Mouse (Mus musculus) forebrain, embryonic 14.5 days (tissue): Measurements from ENCODE around the gene Gpsm3. TPM values are rescaled to one million over a fixed set of nuclear protein-coding genes. Genes with fewer than 3 reads are reported as not detected.

Source experiments
- ATAC-seq: fragments of 200-750 bp; cut with Nextera tagmentation; 2 replicates; pipeline ENCODE4 v1.8.0; 2017; ENCODE audit warnings: mild to moderate bottlenecking, moderate library complexity
- DNase-seq: peaks from one replicate; pipeline ENCODE4 v3.0.0-alpha.2; 2015; ENCODE audit warnings: low spot score
- H3K27ac ChIP-seq: fragments of 300-500 bp; sonication (generic); 2 replicates; pipeline ENCODE4 v1.5.1; 2014; ENCODE audit warnings: low read depth, mild to moderate bottlenecking, control low read depth, low read length, moderate library complexity
- H3K27me3 ChIP-seq: fragments of 300-500 bp; sonication (generic); replicated peaks from 2 replicates; pipeline ENCODE4 v1.6.1; 2014; ENCODE audit warnings: low read length, control low read depth, mixed read lengths; ENCODE audit not compliant: control insufficient read depth, insufficient read depth
- H3K36me3 ChIP-seq: fragments of 300-500 bp; sonication (generic); 2 replicates; pipeline ENCODE4 v1.6.1; 2014; ENCODE audit warnings: low read length, control low read depth; ENCODE audit not compliant: control insufficient read depth, insufficient read depth
- H3K4me1 ChIP-seq: fragments of 300-500 bp; sonication (generic); 2 replicates; pipeline ENCODE4 v1.6.1; 2014; ENCODE audit warnings: antibody characterized with exemption, low read length, control low read depth; ENCODE audit not compliant: control insufficient read depth, insufficient read depth
- H3K4me2 ChIP-seq: fragments of 300-500 bp; sonication (generic); 2 replicates; pipeline ENCODE4 v1.6.1; 2014; ENCODE audit warnings: mild to moderate bottlenecking, control low read depth, low read length
- H3K4me3 ChIP-seq: fragments of 300-500 bp; sonication (generic); 2 replicates; pipeline ENCODE4 v1.5.1; 2014; ENCODE audit warnings: low read depth, low read length, control low read depth
- H3K9ac ChIP-seq: fragments of 300-500 bp; sonication (generic); 2 replicates; pipeline ENCODE4 v1.6.1; 2014; ENCODE audit warnings: mild to moderate bottlenecking, low read length, control low read depth, moderate library complexity
- H3K9me3 ChIP-seq: fragments of 300-500 bp; sonication (generic); replicated peaks from 2 replicates; pipeline ENCODE4 v1.6.1; 2016; ENCODE audit warnings: low read length, control low read depth, mixed read lengths; ENCODE audit not compliant: control insufficient read depth
- WGBS: fragments of 180-500 bp; shearing (Covaris S2); extraction: QIAGEN DNeasy Blood & Tissue Kit; methylation state at CpG from one replicate; pipeline ENCODE4 v1.1.7; 2014; 5-methylcytosine and 5-hydroxymethylcytosine counted together
- polyA plus RNA-seq: library from polyadenylated mRNA; unstranded; fragments of >200 nt; fragmentation: Nextera tagmentation; extraction: Ambion mirVana; gene quantifications from 2 replicates; pipeline ENCODE4 v1.2.1, GENCODE M21; 2014

Gene Gpsm3
- polyA plus RNA-seq, 1 experiment from 2014 or later: 3.7 TPM

GRCm38 (mm10) chr17:34585121-34585520, 4.5 kb upstream of the Gpsm3 start:
- no peak for DNase-seq
- Histone ChIP-seq H3K4me2 (no peak overlapping the region), H3K27me3 (no peaks in the 10 kb centered on the region), H3K9me3 (no peaks in the 10 kb centered on the region), H3K4me1 (peaks cover 10% of the 10 kb centered on the region), H3K4me3 (no peak overlapping the region), H3K9ac (no peak overlapping the region), H3K36me3 (no peaks in the 10 kb centered on the region), H3K27ac (no peak overlapping the region)
- ATAC-seq: no peak
- 87% methylated on average over 8 of the region's 8 CpGs for WGBS

GRCm38 (mm10) chr17:34585877-34586771, 3.5 kb upstream of the Gpsm3 start:
- Histone ChIP-seq H3K4me3 (peak overlapping the region; percentile 63), H3K4me2 (peak overlapping the region; percentile 87), H3K4me1 (peaks cover 18% of the 10 kb centered on the region), H3K9ac (peak overlapping the region; percentile 94), H3K36me3 (no peaks in the 10 kb centered on the region), H3K9me3 (no peaks in the 10 kb centered on the region), H3K27me3 (no peaks in the 10 kb centered on the region), H3K27ac (peak overlapping the region; percentile 98)
- ATAC-seq (peak; percentile 0; the same call in 1 of the 2 replicates), DNase-seq (peak; percentile 40)
- 14% methylated on average over 32 of the region's 32 CpGs for WGBS

- Histone ChIP-seq H3K4me2 (peak overlapping the region; percentile 87), H3K4me3 (peak overlapping the region; percentile 63), H3K27me3 (no peaks in the 10 kb centered on the region), H3K9ac (peak overlapping the region; percentile 94), H3K9me3 (no peaks in the 10 kb centered on the region), H3K27ac (peak overlapping the region; percentile 98), H3K36me3 (no peaks in the 10 kb centered on the region), H3K4me1 (peaks cover 22% of the 10 kb centered on the region)
- 2% methylated on average over 38 of the region's 38 CpGs for WGBS
- ATAC-seq (peak; percentile 84), DNase-seq (peak; percentile 95)
Measured at GRCm38 (mm10) chr17:34586796-34587422, 2.7 kb upstream of the Gpsm3 start.

- Histone ChIP-seq H3K4me2 (peak overlapping the region; percentile 87), H3K4me1 (peaks cover 22% of the 10 kb centered on the region), H3K27me3 (no peaks in the 10 kb centered on the region), H3K36me3 (no peaks in the 10 kb centered on the region), H3K9me3 (no peaks in the 10 kb centered on the region), H3K4me3 (peak overlapping the region; percentile 63), H3K27ac (peak overlapping the region; percentile 98), H3K9ac (peak overlapping the region; percentile 94)
- WGBS: under 1% methylated on average over 43 of the region's 50 CpGs
- ATAC-seq: peak; percentile 84
- peak; percentile 97 for DNase-seq
Measured at GRCm38 (mm10) chr17:34587423-34587811, 2.2 kb upstream of the Gpsm3 start.

GRCm38 (mm10) chr17:34587814-34588213, 1.8 kb upstream of the Gpsm3 start:
- no peaks in the 10 kb centered on the region for H3K36me3 ChIP-seq
- H3K4me3 ChIP-seq: peak overlapping the region; percentile 63
- ATAC-seq: no peak
- H3K9me3 ChIP-seq: no peaks in the 10 kb centered on the region
- no peaks in the 10 kb centered on the region for H3K27me3 ChIP-seq
- H3K4me2 ChIP-seq: peak overlapping the region; percentile 87
- H3K9ac ChIP-seq: peak overlapping the region; percentile 94
- H3K4me1 ChIP-seq: peaks cover 22% of the 10 kb centered on the region
- whole genome bisulfite sequencing: 3% methylated on average over 19 of the region's 19 CpGs
- H3K27ac ChIP-seq: peak overlapping the region; percentile 98
- no peak for DNase-seq

GRCm38 (mm10) chr17:34588767-34589166, 839 bp upstream of the Gpsm3 start:
- no peaks in the 10 kb centered on the region for H3K9me3 ChIP-seq
- DNase-seq (no peak), ATAC-seq (no peak)
- H3K4me3 ChIP-seq: no peak overlapping the region
- H3K27ac ChIP-seq: no peak overlapping the region
- peaks cover 22% of the 10 kb centered on the region for H3K4me1 ChIP-seq
- H3K4me2 ChIP-seq: no peak overlapping the region
- no peaks in the 10 kb centered on the region; the same call in 1 of the 2 replicates for H3K36me3 ChIP-seq
- 47% methylated on average over 3 of the region's 3 CpGs for WGBS
- H3K27me3 ChIP-seq: no peaks in the 10 kb centered on the region
- H3K9ac ChIP-seq: no peak overlapping the region

GRCm38 (mm10) chr17:34589206-34589605, 400 bp upstream of the Gpsm3 start:
- Histone ChIP-seq H3K9ac (no peak overlapping the region), H3K27me3 (no peaks in the 10 kb centered on the region), H3K4me3 (no peak overlapping the region), H3K9me3 (no peaks in the 10 kb centered on the region), H3K4me2 (no peak overlapping the region), H3K36me3 (peaks cover 3% of the 10 kb centered on the region; the same call in 1 of the 2 replicates), H3K4me1 (peaks cover 26% of the 10 kb centered on the region), H3K27ac (no peak overlapping the region)
- no peak for ATAC-seq
- WGBS: 55% methylated on average over 7 of the region's 7 CpGs
- DNase-seq: no peak

- DNase-seq: no peak
- Histone ChIP-seq H3K9ac (no peak overlapping the region), H3K4me3 (no peak overlapping the region), H3K4me2 (peak overlapping the region; percentile 84), H3K36me3 (peaks cover 15% of the 10 kb centered on the region), H3K27me3 (no peaks in the 10 kb centered on the region), H3K4me1 (peaks cover 32% of the 10 kb centered on the region), H3K27ac (peak overlapping the region; percentile 98), H3K9me3 (no peaks in the 10 kb centered on the region)
- no peak for ATAC-seq
- WGBS: 68% methylated on average over 15 of the region's 15 CpGs
Measured at GRCm38 (mm10) chr17:34590154-34590987, 765 bp downstream of the Gpsm3 start.
